Mouse (Mus musculus) megakaryocyte, embryonic 14.5 days (primary cell): ENCODE data around the gene Fam3b. TPM values are rescaled to one million over a fixed set of nuclear protein-coding genes. Genes with fewer than 3 reads are reported as not detected.

Experiments
- H3K27me3 ChIP-seq: replicated peaks from 2 replicates; pipeline ENCODE3; 2012; ENCODE audit warnings: inconsistent platforms
- H3K36me3 ChIP-seq: replicated peaks from 2 replicates; pipeline ENCODE3; 2012; ENCODE audit warnings: low read length, inconsistent platforms, mixed read lengths
- H3K4me1 ChIP-seq: 2 replicates; pipeline ENCODE4 v1.6.1; 2012; ENCODE audit warnings: inconsistent platforms
- H3K4me3 ChIP-seq: replicated peaks from 2 replicates; pipeline ENCODE3; 2012; ENCODE audit warnings: moderate library complexity, mild to moderate bottlenecking, inconsistent platforms
- H3K9me3 ChIP-seq: 2 replicates; pipeline ENCODE4 v1.6.1; 2012; ENCODE audit warnings: inconsistent platforms
- FLI1 ChIP-seq: IDR thresholded peaks from 2 replicates; pipeline ENCODE4 v1.6.1; 2012; ENCODE audit warnings: low read length, inconsistent platforms, mixed read lengths
- GATA1 ChIP-seq: IDR thresholded peaks from 3 replicates; pipeline ENCODE4 v1.6.1; 2012; ENCODE audit warnings: mixed read lengths, low read length, inconsistent platforms, borderline replicate concordance
- polyA plus RNA-seq: library from polyadenylated mRNA; stranded (reverse); fragments of >175 nt; gene quantifications from 2 replicates; pipeline ENCODE4 v1.2.3, GENCODE M21; 2012; ENCODE audit warnings: low replicate concordance; ENCODE audit not compliant: insufficient read depth

Gene Fam3b
- polyA plus RNA-seq: 0.75 TPM in 1 of 2 replicates, not detected in the other

DNA sequence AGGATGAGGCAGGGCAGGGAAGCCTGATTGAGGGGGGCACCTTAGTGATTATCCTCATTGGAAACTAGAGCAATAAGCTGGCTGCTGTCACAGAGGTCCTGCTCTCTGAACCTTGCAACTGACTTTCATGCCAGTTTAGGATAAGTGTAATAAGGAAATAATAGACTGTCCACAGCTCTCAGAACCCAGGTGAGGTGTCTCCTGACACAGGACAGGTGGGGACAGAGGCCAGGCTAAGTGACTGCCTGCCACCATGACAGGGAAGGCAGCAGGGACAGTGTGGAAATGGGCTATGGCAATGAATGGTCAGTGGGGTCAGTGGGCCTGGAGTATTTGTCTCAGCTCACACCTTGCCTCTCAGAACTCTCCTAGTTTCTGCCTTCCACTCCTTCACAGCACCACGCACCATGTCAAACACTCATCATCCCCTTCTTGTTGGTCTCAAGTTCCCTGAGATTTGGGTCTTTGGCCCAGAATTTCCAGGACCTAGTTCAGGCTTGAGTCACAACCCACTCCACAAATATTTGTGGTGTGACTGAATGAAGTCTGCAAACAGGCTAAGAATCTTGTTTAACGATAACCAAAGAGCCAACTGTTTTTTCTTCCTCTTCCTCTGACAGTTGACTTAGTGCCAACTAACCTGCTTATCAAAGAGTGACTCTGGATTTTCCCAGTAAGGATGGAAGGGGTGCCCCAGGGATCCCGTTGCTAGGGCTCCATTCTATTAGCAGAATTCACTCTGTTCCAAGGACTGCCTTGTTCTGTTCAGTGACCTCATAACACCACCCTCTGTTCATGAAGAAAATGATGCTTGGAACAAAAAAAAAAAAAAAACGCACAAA is at the start of gene Fam3b:
Gene Fam3b, minus strand, starts transcription at position 718 of the 842 bp plus-strand sequence.
- Histone ChIP-seq H3K36me3 (no peaks in the 10 kb centered on the region), H3K4me3 (no peak within 1 kb of the TSS), H3K9me3 (peaks cover 2% of the 10 kb centered on the region; the same call in 1 of the 2 replicates), H3K4me1 (peaks cover 16% of the 10 kb centered on the region), H3K27me3 (peaks cover 14% of the 10 kb centered on the region)
- TF ChIP-seq GATA1 (no peak), FLI1 (no peak)

DNA sequence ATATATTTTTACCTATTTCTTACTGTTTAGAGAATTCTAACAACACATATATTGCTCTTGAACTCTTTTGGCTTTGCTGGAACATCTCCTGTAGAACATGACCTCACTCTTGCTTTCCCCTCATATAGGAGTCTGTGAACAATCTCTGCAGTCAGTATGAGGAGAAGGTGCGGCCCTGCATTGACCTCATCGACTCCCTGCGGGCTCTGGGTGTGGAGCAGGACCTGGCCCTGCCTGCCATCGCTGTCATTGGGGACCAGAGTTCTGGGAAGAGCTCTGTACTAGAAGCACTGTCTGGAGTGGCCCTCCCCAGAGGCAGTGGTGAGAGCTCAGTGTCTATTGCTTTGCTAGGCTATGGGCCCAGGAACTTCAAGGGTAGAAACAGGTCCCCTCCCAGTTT is 29.7 kb upstream of the Fam3b start:
- TF ChIP-seq FLI1 (no peak), GATA1 (no peak)
- peaks cover 37% of the 10 kb centered on the region for H3K4me1 ChIP-seq
- peaks cover 50% of the 10 kb centered on the region for H3K36me3 ChIP-seq
- no peaks in the 10 kb centered on the region for H3K9me3 ChIP-seq
- H3K4me3 ChIP-seq: no peak overlapping the region
- H3K27me3 ChIP-seq: no peaks in the 10 kb centered on the region

DNA sequence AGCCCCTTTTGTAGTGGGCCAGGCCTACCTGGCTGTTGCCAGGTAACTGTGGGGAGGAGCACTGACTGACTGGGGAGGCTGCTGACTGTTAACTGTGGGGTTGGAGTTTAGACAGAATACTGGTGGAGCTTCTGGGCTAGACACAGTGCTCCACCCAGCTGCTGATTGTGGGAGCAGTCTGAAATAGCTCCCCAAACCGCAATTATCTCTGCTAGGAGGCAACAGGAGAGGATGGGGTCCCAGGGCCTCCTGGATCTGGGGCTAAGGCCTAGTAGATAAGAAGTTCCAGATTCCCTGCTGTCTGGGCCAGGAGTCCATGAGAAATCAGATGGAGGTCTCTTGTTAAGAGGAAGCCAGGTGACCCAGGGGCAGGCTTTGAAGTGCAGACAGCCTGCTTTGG is 22.2 kb upstream of the Fam3b start:
- Histone ChIP-seq H3K27me3 (no peaks in the 10 kb centered on the region), H3K4me3 (peak overlapping the region; percentile 94)

DNA sequence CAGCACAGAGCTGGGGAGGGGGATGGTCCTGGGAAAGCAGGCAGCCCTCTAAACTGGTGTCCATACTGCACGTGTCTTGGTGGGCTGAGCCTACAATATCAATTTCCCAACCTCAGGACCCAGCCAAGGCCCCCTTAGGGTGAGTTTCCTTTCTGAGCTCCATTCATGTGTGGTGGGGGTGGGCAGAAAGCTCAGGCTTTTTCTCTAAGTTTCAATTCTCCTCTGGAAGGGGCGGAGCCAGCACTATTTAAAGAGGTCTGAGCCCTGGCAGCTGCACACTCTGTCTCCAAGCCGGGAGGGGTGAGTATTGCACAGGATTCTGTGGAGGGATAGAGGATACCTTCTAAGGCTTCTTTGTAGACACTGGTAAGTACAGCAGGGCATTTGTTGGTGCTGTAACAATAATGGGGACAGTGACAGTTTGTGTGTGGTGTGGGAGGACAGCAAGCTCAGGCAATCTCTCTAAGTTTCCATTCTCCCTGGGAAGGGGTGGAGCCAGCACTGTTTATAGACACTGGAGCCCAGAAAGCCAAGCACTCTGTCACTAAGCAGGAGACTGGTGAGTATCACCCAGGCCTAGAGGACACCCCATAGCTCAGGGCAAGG is 21.3 kb upstream of the Fam3b start:
- TF ChIP-seq GATA1 (no peak), FLI1 (no peak)
- Histone ChIP-seq H3K27me3 (no peaks in the 10 kb centered on the region), H3K36me3 (peaks cover 34% of the 10 kb centered on the region), H3K4me3 (peak overlapping the region; percentile 94), H3K4me1 (peaks cover 78% of the 10 kb centered on the region), H3K9me3 (peaks cover 10% of the 10 kb centered on the region)

More for the DNA sequence above, 22.2 kb upstream of the Fam3b start:
- H3K36me3 ChIP-seq: peaks cover 38% of the 10 kb centered on the region
- TF ChIP-seq GATA1 (no peak), FLI1 (no peak)
- peaks cover 7% of the 10 kb centered on the region for H3K9me3 ChIP-seq
- peaks cover 81% of the 10 kb centered on the region for H3K4me1 ChIP-seq

DNA sequence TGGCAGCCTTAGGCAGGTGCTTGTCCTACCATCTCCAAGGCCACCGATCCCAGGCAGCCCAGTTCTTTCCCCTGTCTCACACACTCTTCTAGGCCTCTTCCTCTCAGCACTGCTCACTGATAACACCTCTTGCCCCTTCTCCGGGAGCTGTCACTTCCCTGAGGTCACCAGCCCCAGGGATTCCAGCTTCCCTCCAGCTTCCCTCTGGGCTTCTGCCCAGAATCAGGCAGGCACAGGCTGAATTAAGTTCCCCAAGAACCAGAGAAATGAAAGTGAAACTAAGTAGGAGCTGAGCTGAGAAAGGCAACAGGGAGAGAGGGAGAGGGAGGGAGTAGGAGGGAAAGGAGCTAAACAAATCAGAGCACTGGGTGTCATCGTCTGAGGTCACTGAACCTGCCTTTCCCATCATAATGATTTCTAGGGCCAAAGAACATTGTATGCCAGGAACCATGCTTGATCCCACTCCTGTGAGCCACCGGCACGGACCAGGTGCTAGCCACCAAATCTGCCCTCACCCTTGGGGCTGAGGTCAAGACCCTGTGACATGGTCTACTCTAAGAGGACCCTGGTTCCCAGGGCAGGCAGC is 20.4 kb upstream of the Fam3b start:
- H3K27me3 ChIP-seq: no peaks in the 10 kb centered on the region
- H3K4me1 ChIP-seq: peaks cover 70% of the 10 kb centered on the region
- H3K4me3 ChIP-seq: peak overlapping the region; percentile 94
- peaks cover 25% of the 10 kb centered on the region for H3K36me3 ChIP-seq
- H3K9me3 ChIP-seq: peaks cover 10% of the 10 kb centered on the region
- no peak for TF ChIP-seq FLI1
- no peak for TF ChIP-seq GATA1

DNA sequence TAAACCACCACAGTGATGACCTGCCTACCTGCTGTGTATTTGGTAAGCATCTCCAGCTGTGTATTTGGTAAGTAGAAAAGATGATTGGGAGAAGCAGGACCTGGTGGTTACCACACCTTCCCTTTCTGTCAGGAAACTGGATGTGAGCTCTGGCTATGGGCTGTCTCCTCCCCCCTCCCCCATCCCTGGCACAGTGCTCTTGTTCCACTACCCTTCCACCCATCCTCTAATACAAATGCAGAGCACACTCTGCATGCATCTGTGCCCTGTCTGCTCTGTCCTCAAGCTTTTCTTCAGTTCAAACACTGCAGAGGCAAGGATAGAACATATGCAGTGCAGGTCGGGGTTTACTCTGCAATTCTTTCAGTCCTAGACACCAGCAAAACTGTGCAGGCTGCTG is 19.8 kb upstream of the Fam3b start:
- TF ChIP-seq FLI1: no peak
- no peak for TF ChIP-seq GATA1
- Histone ChIP-seq H3K27me3 (no peaks in the 10 kb centered on the region), H3K9me3 (peaks cover 10% of the 10 kb centered on the region), H3K36me3 (peaks cover 20% of the 10 kb centered on the region), H3K4me3 (peak overlapping the region; percentile 94), H3K4me1 (peaks cover 65% of the 10 kb centered on the region)

DNA sequence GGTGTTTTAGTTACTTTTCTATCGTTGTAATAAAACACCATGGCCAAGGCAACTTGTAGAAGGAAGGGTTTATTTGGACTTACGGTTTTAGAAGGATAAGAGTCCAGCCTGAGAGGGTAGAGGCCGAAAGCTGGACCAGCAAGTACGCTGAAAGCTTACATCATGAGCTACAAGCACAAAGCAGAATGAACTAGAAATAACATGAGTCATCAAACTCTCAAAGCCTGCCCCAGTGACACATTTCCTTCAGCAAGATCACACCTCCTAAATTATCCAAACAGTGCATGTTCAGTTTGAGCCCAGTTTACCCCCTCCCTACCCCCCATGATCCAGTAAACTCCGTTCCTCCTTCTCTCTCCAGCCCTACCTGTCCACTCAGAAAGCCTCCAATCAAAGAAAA is 19.1 kb upstream of the Fam3b start:
- H3K4me1 ChIP-seq: peaks cover 58% of the 10 kb centered on the region
- H3K4me3 ChIP-seq: peak overlapping the region; percentile 46
- H3K36me3 ChIP-seq: peaks cover 13% of the 10 kb centered on the region

DNA sequence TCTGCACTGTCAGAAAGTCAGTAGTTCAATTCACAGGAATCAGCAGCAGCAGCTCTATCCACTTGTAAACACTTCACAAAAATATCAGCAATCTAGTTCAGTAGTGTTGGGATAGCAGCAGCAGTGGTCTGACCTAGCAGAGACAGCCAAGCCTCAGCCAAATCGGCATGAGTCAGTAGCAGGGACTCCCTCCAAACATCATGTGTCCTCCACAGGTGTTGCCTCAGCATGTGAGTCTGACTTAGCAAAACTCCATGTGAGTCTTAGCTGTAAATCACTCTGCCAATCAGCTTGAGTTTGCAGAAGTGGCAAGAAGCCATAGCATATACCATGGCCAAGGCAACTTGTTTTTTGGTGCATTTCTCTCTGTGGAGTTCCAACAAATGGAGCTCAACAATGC is 18.5 kb upstream of the Fam3b start:
- Histone ChIP-seq H3K27me3 (no peaks in the 10 kb centered on the region), H3K36me3 (peaks cover 9% of the 10 kb centered on the region), H3K9me3 (peaks cover 10% of the 10 kb centered on the region), H3K4me3 (no peak overlapping the region), H3K4me1 (peaks cover 55% of the 10 kb centered on the region)
- TF ChIP-seq FLI1 (no peak), GATA1 (no peak)

More for the DNA sequence above, 19.1 kb upstream of the Fam3b start:
- Histone ChIP-seq H3K27me3 (no peaks in the 10 kb centered on the region), H3K9me3 (peaks cover 10% of the 10 kb centered on the region)
- TF ChIP-seq FLI1 (no peak), GATA1 (no peak)

DNA sequence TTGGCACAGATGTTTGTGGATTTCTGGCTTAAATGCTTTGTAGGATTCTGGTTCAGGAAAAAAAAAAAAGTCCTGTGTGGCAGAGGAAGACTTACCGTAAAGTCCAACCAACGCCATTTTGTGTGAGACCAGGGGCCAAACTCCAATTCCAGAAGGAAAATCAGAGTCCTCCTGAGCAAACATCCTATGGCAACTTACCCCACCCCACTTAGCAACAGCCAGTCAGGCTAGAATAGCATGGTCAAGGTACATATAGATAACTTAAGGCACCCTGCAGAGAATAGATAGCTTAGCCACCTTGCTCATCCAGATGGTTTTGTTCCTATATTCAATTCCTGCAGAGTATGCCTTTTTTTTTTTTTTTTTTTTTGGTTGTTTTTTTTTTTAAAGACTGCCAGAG is 14.6 kb upstream of the Fam3b start:
- peaks cover 5% of the 10 kb centered on the region for H3K36me3 ChIP-seq
- no peak for TF ChIP-seq GATA1
- TF ChIP-seq FLI1: no peak
- peaks cover 16% of the 10 kb centered on the region for H3K4me1 ChIP-seq
- peaks cover 10% of the 10 kb centered on the region for H3K9me3 ChIP-seq
- no peaks in the 10 kb centered on the region for H3K27me3 ChIP-seq
- H3K4me3 ChIP-seq: no peak overlapping the region
